Mouse (Mus musculus) midbrain, embryonic 13.5 days (tissue): Measurements from ENCODE around the gene Drosha. TPM values are rescaled to one million over a fixed set of nuclear protein-coding genes. Genes with fewer than 3 reads are reported as not detected.
"Not testable (repeated sequence)": the region's sequence is repeated elsewhere in the genome, so short reads cannot be mapped to it uniquely, and the experiment has no call there.

ENCODE experiments used
- ATAC-seq: fragments of 200-750 bp; cut with Nextera tagmentation; 2 replicates; pipeline ENCODE4 v1.8.0; 2017; ENCODE audit warnings: mild to moderate bottlenecking, moderate TSS enrichment, moderate library complexity
- H3K27ac ChIP-seq: fragments of 300-500 bp; sonication (generic); 2 replicates; pipeline ENCODE4 v1.5.1; 2015; ENCODE audit warnings: inconsistent platforms, mild to moderate bottlenecking, moderate library complexity
- H3K27me3 ChIP-seq: fragments of 300-500 bp; sonication (generic); 2 replicates; pipeline ENCODE4 v1.6.1; 2015; ENCODE audit warnings: mild to moderate bottlenecking, inconsistent platforms
- H3K36me3 ChIP-seq: fragments of 300-500 bp; sonication (generic); 2 replicates; pipeline ENCODE4 v1.6.1; 2015; ENCODE audit warnings: mild to moderate bottlenecking, inconsistent platforms
- H3K4me1 ChIP-seq: fragments of 300-500 bp; sonication (generic); replicated peaks from 2 replicates; pipeline ENCODE4 v1.6.1; 2015; ENCODE audit warnings: inconsistent platforms
- H3K4me2 ChIP-seq: fragments of 300-500 bp; sonication (generic); replicated peaks from 2 replicates; pipeline ENCODE4 v1.6.1; 2015; ENCODE audit warnings: moderate library complexity, mild to moderate bottlenecking, inconsistent platforms
- H3K4me3 ChIP-seq: fragments of 300-500 bp; sonication (generic); replicated peaks from 2 replicates; pipeline ENCODE4 v1.5.1; 2015; ENCODE audit warnings: mild to moderate bottlenecking, inconsistent platforms
- H3K9ac ChIP-seq: fragments of 300-500 bp; sonication (generic); replicated peaks from 2 replicates; pipeline ENCODE4 v1.6.1; 2015; ENCODE audit warnings: mild to moderate bottlenecking, inconsistent platforms
- H3K9me3 ChIP-seq: fragments of 300-500 bp; sonication (generic); 2 replicates; pipeline ENCODE4 v1.6.1; 2016; ENCODE audit warnings: mild to moderate bottlenecking, inconsistent platforms
- WGBS: fragments of 180-500 bp; shearing (Covaris S2); methylation state at CpG from one replicate; pipeline ENCODE4 v1.1.7; 2015; 5-methylcytosine and 5-hydroxymethylcytosine counted together
- polyA plus RNA-seq: library from polyadenylated mRNA; unstranded; fragments of >200 nt; fragmentation: Nextera tagmentation; extraction: Ambion mirVana; gene quantifications from 2 replicates; pipeline ENCODE4 v1.2.1, GENCODE M21; 2015

Gene Drosha
- polyA plus RNA-seq, 1 experiment from 2014 or later: 57.7 TPM

DNA sequence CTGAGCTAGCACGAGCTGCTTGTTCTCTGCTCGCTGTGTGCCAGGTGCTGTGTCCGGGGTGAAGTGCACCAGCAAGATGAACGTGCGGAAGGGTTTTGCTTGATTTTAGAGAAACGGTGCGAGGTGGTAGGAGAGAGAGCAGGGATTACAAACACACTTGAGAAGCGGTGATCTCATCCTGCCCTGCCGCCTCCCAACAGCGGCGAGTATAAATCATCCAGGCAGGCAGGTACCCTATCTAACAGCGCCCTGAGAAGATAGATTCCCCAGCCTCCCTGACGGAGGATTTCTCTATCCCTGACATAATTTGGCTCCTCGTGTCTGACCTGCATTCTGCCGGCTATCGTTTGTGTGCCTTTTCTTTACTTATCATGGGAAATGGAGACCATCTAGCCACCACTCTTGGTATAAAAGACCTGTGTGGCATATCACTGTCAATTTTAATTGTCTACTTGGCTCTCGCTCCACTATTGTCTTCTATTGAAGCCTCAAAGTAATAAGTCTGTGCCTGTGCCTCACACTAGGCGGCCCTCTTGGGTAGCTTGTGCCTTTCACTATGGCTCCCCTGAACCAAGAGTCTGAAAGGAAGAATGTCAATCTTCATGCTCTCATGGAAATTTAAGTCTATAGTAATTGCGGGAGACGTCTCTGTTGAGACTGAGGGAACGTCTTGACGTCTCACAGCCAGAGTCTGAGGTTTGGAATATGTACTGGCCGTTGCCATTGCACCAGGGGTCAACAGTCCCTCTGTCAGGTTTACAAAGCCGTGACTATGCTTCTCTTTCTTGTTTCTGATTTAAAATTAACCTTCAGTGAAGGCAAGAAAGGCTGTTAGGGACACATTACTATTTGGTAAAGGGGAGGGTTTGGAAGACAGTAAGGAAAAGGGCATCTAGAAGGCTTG lies 95.6 kb downstream of the Drosha start:
- Histone ChIP-seq H3K36me3 (peaks cover 71% of the 10 kb centered on the region), H3K4me3 (no peak overlapping the region), H3K4me2 (no peak overlapping the region), H3K27me3 (no peaks in the 10 kb centered on the region), H3K9ac (no peak overlapping the region), H3K27ac (no peak overlapping the region), H3K4me1 (no peaks in the 10 kb centered on the region), H3K9me3 (no peaks in the 10 kb centered on the region)
- 76% methylated on average over 24 of the region's 24 CpGs for WGBS
- 0 out of 2 replicates have a peak, but pooled peaks have one; percentile 40 for ATAC-seq

DNA sequence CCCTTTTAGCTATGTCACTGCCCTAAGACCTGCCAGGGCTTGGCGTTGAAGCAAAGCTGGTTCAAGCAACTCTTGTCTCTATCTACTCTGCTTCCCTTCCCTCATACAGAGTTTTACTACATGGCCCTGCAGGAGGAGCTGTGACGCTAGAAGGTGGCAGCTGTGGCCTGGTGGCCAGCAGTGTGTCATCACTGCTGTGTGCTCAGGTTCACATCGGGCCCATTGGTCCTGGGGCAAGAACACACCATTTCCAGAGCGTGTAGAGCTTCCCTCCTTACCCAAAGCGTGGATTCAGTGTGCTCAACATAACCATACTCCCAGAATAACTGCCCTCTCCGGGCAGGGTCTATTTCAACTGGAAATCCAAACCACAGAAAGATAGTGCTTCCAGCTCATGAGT lies 97.3 kb downstream of the Drosha start:
- Histone ChIP-seq H3K9ac (no peak overlapping the region), H3K4me1 (no peaks in the 10 kb centered on the region), H3K4me2 (no peak overlapping the region), H3K27me3 (no peaks in the 10 kb centered on the region), H3K4me3 (no peak overlapping the region), H3K36me3 (peaks cover 71% of the 10 kb centered on the region), H3K27ac (no peak overlapping the region), H3K9me3 (no peaks in the 10 kb centered on the region)
- ATAC-seq: no peak
- WGBS: 95% methylated on average over 6 of the region's 6 CpGs

DNA sequence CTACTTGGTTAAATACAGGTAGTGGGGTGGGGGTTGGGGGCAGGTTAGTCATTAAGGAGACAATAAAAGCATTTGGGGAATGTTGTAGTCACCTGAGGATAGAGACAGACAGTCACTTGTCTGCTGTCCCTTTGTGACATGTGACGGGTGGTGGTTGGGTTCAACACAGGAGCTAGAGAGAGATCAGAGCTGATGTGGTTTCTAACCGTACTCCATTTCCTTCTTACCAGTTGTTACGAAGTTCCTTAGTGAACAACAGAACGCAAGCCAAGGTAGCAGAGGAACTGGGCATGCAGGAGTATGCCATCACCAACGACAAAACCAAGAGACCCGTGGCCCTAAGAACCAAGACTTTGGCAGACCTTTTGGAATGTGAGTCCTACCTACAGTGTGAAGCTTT lies 99.2 kb downstream of the Drosha start:
- Histone ChIP-seq H3K27me3 (no peaks in the 10 kb centered on the region), H3K4me3 (no peak overlapping the region), H3K36me3 (peaks cover 62% of the 10 kb centered on the region), H3K4me1 (no peaks in the 10 kb centered on the region), H3K4me2 (no peak overlapping the region), H3K27ac (no peak overlapping the region), H3K9ac (no peak overlapping the region), H3K9me3 (no peaks in the 10 kb centered on the region)
- WGBS: 98% methylated on average over 6 of the region's 6 CpGs
- ATAC-seq: no peak

DNA sequence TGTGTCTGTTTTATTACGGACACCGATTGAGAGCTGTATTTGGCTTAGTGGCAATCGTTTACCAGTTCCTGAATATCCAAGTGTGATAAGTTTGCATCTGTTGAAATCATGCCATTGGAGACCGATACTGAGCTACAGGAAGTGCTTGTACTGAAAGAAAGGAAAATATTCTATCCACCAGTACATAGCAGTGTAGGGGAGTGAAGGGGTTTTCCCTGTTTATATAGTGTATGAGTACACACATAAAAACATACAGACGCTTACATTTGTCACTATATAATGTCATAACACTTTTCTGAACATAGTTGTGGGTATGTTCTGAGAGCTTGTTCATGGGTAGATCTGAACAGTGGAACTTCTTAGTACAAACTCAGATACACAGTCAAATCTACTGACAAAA lies 106.9 kb downstream of the Drosha start:
- WGBS: 94% methylated on average over 5 of the region's 5 CpGs
- H3K4me3 ChIP-seq: no peak overlapping the region
- no peak overlapping the region for H3K9ac ChIP-seq
- no peaks in the 10 kb centered on the region for H3K27me3 ChIP-seq
- no peak overlapping the region for H3K27ac ChIP-seq
- ATAC-seq: no peak
- no peaks in the 10 kb centered on the region for H3K9me3 ChIP-seq
- no peak overlapping the region for H3K4me2 ChIP-seq
- no peaks in the 10 kb centered on the region for H3K4me1 ChIP-seq
- peaks cover 56% of the 10 kb centered on the region for H3K36me3 ChIP-seq

DNA sequence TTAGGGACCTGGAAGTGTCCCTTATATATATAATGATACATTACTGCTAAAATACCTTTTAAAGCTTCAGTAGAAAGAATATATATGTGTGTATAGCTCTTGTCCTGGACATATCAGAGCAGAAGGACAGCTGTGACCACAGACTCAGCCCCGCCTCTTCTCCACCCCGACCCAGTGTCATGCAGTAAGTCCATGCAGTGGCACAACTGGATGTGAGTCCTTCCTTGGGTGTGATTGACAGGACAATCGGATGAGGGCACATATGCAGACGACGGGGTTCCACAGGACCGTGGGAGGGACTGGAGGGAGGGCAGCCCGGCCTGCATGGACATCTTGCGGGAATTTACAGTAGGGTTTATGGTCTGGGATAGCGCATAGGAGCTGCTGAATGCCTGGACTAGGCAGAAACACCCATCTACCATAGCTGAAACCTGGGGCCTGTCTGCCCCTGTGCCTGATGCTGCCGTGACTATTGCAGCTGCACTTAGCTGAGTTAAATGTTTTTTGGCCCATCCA lies 111.7 kb downstream of the Drosha start:
- H3K9me3 ChIP-seq: no peaks in the 10 kb centered on the region; the same call in 1 of the 2 replicates
- H3K36me3 ChIP-seq: peaks cover 27% of the 10 kb centered on the region
- no peak overlapping the region for H3K4me3 ChIP-seq
- no peak overlapping the region for H3K9ac ChIP-seq
- WGBS: 92% methylated on average over 10 of the region's 10 CpGs
- peak; percentile 55 for ATAC-seq
- H3K4me2 ChIP-seq: no peak overlapping the region
- no peaks in the 10 kb centered on the region for H3K27me3 ChIP-seq
- H3K27ac ChIP-seq: no peak overlapping the region
- H3K4me1 ChIP-seq: peaks cover 6% of the 10 kb centered on the region

DNA sequence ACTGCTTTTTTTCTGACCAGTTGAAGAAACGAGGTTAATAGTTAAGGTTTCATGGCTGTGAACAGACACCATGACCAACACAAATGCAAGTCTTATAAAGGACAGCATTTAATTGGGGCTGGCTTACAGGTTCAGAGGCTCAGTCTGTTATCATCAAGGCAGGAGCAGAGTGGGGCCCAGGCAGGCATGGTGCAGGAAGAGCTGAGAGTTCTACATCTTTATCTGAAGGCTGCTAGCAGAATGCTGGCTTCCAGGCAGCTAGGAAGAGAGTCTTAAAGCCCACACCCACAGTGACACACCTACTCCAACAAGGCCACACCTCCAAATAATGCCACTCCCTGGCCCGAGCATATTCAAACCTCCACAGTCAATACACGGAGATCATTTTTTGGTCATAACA lies 112.7 kb downstream of the Drosha start:
- not testable (repeated sequence) for H3K9ac ChIP-seq, ATAC-seq, H3K27me3 ChIP-seq, H3K27ac ChIP-seq, H3K9me3 ChIP-seq, H3K4me2 ChIP-seq, H3K4me3 ChIP-seq
- Histone ChIP-seq H3K36me3 (peaks cover 25% of the 10 kb centered on the region), H3K4me1 (peaks cover 14% of the 10 kb centered on the region)
- WGBS: 88% methylated on average over 3 of the region's 3 CpGs

DNA sequence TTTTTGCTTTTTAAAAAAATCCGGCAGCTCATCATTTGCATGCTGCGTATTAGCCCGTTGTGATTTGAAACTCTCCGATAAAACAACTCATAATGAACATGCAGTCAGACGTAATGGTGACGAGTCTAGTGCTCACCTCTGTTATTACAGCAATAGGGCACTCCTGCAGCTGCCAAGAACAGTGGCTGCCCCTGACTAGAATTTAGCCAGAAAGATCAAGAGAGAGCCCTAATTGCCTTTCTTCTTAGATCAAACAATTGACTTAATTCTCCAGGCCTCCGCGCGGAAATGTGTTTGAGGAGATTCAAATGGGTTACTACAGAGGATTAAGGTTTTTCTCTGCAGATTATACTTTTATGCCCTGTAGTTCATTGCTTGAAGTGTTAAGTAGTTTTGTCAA lies 116.5 kb downstream of the Drosha start:
- WGBS: 30% methylated on average over 9 of the region's 9 CpGs
- peak; percentile 31; the same call in 1 of the 2 replicates for ATAC-seq

DNA sequence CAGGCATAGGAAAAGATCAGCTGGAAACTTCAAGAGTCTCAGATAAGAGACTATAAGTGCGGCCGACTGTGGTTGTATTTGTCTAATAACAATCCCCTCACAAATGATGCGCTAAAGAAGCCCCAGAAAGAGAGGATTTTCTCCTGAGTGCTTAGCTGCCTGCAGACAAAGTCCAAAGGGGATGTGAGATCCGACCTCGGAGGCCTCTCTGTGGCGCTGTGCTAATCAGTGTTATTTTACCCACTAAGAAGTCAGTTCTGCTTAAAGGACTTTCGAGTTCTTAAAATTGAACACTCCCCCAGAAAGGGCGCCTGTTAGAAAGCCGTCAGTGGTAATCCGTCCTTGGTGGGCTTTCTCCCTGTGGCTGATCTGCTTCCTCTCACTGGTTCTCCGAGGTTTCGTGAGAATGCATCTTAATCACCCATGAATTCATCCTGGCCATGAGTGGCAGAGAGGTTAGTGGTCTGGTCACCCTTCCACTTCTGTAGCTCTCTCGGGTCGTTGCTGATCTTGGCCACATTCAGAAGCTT lies 117.1 kb downstream of the Drosha start:
- Histone ChIP-seq H3K4me3 (no peak overlapping the region), H3K4me2 (peak overlapping the region; percentile 32; the same call in 1 of the 2 replicates), H3K36me3 (peaks cover 5% of the 10 kb centered on the region), H3K27me3 (peaks cover 10% of the 10 kb centered on the region; the same call in 1 of the 2 replicates), H3K9me3 (no peaks in the 10 kb centered on the region; the same call in 1 of the 2 replicates), H3K9ac (no peak overlapping the region), H3K4me1 (peaks cover 14% of the 10 kb centered on the region), H3K27ac (no peak overlapping the region)
- 10% methylated on average over 14 of the region's 14 CpGs for WGBS
- ATAC-seq: peak; percentile 44

More for the DNA sequence above, 116.5 kb downstream of the Drosha start:
- no peak overlapping the region for H3K9ac ChIP-seq
- peaks cover 10% of the 10 kb centered on the region; the same call in 1 of the 2 replicates for H3K27me3 ChIP-seq
- no peak overlapping the region for H3K4me3 ChIP-seq
- peaks cover 10% of the 10 kb centered on the region for H3K36me3 ChIP-seq
- H3K4me2 ChIP-seq: no peak overlapping the region
- H3K4me1 ChIP-seq: peaks cover 14% of the 10 kb centered on the region
- H3K27ac ChIP-seq: no peak overlapping the region
- H3K9me3 ChIP-seq: no peaks in the 10 kb centered on the region; the same call in 1 of the 2 replicates

DNA sequence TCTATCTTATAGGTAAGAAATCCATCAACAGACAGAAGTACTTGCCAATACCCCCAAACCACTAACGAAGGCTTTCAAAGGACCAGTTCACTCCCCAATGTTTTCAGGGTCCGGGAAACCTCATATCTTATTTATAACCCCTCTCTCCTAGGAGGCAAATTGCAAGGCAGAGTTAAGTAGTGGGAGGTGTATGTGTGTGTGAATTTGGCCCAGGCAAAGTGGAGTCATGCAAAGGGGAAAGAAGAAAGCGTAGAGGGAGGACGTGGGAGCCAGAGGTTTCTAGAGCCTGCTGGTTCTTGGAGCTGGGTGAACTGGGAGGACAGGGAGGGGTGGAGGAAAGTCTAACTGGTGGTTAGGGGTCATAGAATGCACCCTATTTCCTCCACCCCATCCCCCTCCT lies 117.8 kb downstream of the Drosha start:
- WGBS: 67% methylated on average over 4 of the region's 4 CpGs
- H3K4me1 ChIP-seq: peaks cover 14% of the 10 kb centered on the region
- peak; percentile 55; the same call in 1 of the 2 replicates for ATAC-seq

DNA sequence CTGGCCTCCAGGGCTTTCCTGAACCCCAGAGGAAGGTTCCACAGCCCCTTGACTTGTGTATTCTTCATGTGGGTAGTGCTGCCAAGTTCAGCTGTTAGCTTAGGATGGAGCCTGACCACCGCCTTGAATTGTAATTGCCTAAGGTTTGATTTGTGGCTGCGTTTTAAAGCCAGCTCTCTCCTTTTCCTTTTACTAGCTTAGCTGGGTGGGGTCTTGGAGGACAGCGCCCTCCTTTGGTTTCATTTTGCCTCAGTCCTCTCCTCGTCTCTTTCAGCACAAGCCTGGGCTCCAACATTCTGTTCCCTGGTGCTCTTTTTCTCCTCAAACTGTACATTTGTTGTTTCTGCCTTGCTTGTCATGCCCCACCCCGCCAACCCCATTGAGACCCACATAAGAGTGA lies 133.4 kb downstream of the Drosha start:
- no peak for ATAC-seq

More for the DNA sequence above, 117.8 kb downstream of the Drosha start:
- Histone ChIP-seq H3K4me2 (no peak overlapping the region), H3K27me3 (peaks cover 10% of the 10 kb centered on the region; the same call in 1 of the 2 replicates), H3K4me3 (no peak overlapping the region), H3K9me3 (no peaks in the 10 kb centered on the region; the same call in 1 of the 2 replicates), H3K9ac (no peak overlapping the region), H3K27ac (no peak overlapping the region), H3K36me3 (peaks cover 5% of the 10 kb centered on the region; the same call in 1 of the 2 replicates)

DNA sequence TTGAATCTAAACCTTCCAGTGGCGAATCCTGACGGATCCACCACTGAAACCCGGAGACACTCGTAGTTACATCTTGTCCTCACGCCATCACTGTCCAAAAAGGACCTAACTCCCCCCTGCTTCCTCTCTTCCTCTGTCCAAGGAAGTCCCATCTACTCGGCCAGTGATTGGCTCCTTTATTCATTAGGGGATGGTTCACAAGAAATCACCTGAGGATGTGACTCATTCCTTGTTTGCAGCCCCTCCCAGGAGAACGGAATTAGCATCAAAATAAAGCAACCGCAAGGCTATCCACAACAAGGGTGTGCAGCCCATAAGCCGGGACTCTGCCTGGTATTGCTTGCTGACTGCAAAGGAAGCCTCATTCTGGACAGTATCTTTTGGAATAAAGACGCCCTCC lies 137.6 kb downstream of the Drosha start:
- no peak for ATAC-seq
- H3K4me3 ChIP-seq: no peak overlapping the region
- no peak overlapping the region for H3K9ac ChIP-seq
- 80% methylated on average over 10 of the region's 10 CpGs for WGBS
- H3K27me3 ChIP-seq: no peaks in the 10 kb centered on the region
- H3K4me2 ChIP-seq: no peak overlapping the region
- H3K4me1 ChIP-seq: 0 out of 2 replicates have a peak, but pooled peaks cover 4% of the 10 kb centered on the region
- H3K27ac ChIP-seq: no peak overlapping the region
- no peaks in the 10 kb centered on the region for H3K36me3 ChIP-seq
- no peaks in the 10 kb centered on the region for H3K9me3 ChIP-seq

More for the DNA sequence above, 133.4 kb downstream of the Drosha start:
- Histone ChIP-seq H3K4me2 (no peak overlapping the region), H3K27ac (no peak overlapping the region), H3K4me1 (no peaks in the 10 kb centered on the region), H3K36me3 (no peaks in the 10 kb centered on the region), H3K9me3 (0 out of 2 replicates have a peak, but pooled peaks cover 9% of the 10 kb centered on the region), H3K9ac (no peak overlapping the region), H3K4me3 (no peak overlapping the region), H3K27me3 (no peaks in the 10 kb centered on the region)
- WGBS: 73% methylated on average over 5 of the region's 5 CpGs

DNA sequence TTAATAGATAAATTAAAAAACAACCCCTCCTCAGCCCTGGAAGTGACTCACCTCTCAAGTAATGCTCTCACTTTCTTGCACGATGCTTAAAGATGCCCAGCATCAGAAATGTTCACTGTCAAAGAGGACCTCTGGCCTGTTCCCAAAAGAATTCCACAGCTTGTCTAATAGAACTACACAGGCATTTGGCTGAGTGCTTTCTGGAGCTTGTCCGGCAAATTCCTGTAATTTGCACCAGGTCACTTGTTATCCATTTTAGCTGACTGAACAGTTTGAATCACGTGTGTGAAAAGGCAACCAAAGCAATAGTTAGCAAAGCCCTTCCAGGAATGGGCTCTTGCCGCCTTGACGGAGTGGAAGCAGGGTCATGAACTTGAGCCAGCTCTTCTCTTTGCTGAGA lies 140.6 kb downstream of the Drosha start:
- Histone ChIP-seq H3K4me3 (no peak overlapping the region), H3K27ac (no peak overlapping the region), H3K4me2 (no peak overlapping the region), H3K27me3 (no peaks in the 10 kb centered on the region), H3K9me3 (no peaks in the 10 kb centered on the region), H3K9ac (no peak overlapping the region), H3K36me3 (no peaks in the 10 kb centered on the region), H3K4me1 (0 out of 2 replicates have a peak, but pooled peaks cover 4% of the 10 kb centered on the region)
- WGBS: 80% methylated on average over 5 of the region's 5 CpGs
- 0 out of 2 replicates have a peak, but pooled peaks have one; percentile 17 for ATAC-seq
